Mouse (Mus musculus) stomach, adult 2 months (tissue): Measurements from ENCODE around the gene Fyco1. TPM values are rescaled to one million over a fixed set of nuclear protein-coding genes. Genes with fewer than 3 reads are reported as not detected.

ENCODE experiments used
- polyA plus RNA-seq: library from polyadenylated mRNA; depleted of rRNA; stranded (reverse); fragments of >200 nt; gene quantifications from 2 replicates; pipeline ENCODE4 v1.2.3, GENCODE M21; 2012; rRNA removed

The Fyco1 gene
- polyA plus RNA-seq, result 2.1 and 3.5 TPM in 2 replicates

GRCm38 (mm10) chr9:123851713-123852448 lies at the start of gene Fyco1:
Fyco1 (minus strand) TSS chr9:123851899.

GRCm38 (mm10) chr9:123861929-123862328 lies 10.2 kb upstream of the Fyco1 start, which contains the start of gene Xcr1:
Xcr1 (minus strand) TSS chr9:123862029.

GRCm38 (mm10) chr9:123806267-123806666 lies 45.4 kb downstream of the Fyco1 start, which contains the start of gene Cxcr6:
Cxcr6 (plus strand) TSS chr9:123806475.

Other genes with a start within 250 kb of the Fyco1 start
- gene Slc6a20b, start 219.3 kb downstream of the Fyco1 start, polyA plus RNA-seq, result 0.02 and 0.03 TPM in 2 replicates
- 0.03 and 0.18 TPM in 2 replicates for gene Ccr9, start 173.5 kb downstream of the Fyco1 start, polyA plus RNA-seq
- gene Slc6a20a, start 173.0 kb downstream of the Fyco1 start, polyA plus RNA-seq, result 9.2 and 13.0 TPM in 2 replicates
- 0.17 and 0.70 TPM in 2 replicates for gene Lztfl1, start 134.2 kb downstream of the Fyco1 start, polyA plus RNA-seq
- gene Cxcr6, start 45.4 kb downstream of the Fyco1 start, polyA plus RNA-seq, result 0.10 and 0.29 TPM in 2 replicates
- gene Xcr1, start 10.1 kb upstream of the Fyco1 start, polyA plus RNA-seq, result 0.02 and 0.05 TPM in 2 replicates
- 0.58 and 0.79 TPM in 2 replicates for gene Ccr1, start 116.8 kb upstream of the Fyco1 start, polyA plus RNA-seq
- gene Ccr1l1, start 126.5 kb upstream of the Fyco1 start, polyA plus RNA-seq, result 0.05 TPM in 1 of 2 replicates, not detected in the other
- 0.09 and 0.13 TPM in 2 replicates for gene Ccr3, start 170.1 kb upstream of the Fyco1 start, polyA plus RNA-seq